Mouse (Mus musculus): ENCODE results near the gene Ptpn4.

Ptpn4 gene

GRCm38 (mm10) chr1:119807707-119808106 is 29.7 kb downstream of the Ptpn4 start:
- in situ Hi-C loops (cut with MboI, MseI): no loop called here

- in situ Hi-C loops (cut with MboI, MseI): no loop called here
Measured at GRCm38 (mm10) chr1:119805984-119806383, 31.4 kb downstream of the Ptpn4 start.

DNA sequence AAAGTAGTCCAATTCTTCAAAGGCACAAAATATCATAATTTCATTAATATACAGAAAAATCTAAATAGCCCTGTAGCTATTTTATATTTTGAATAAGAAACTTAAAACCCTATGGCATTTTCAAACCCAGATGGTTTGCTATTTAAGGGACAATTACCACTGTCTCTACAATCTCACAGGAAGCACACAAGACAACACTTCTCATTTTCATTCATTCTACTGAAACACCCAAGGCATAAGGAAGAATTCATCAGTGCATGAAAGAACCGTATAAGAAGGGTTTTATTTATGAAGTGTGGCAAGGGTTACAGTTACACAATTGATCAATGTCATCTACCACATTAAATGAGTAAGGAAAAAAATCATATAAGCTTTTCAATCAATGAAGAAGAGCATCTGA is 32.8 kb downstream of the Ptpn4 start:
- in situ Hi-C loops (cut with MboI, MseI): no loop called here

DNA sequence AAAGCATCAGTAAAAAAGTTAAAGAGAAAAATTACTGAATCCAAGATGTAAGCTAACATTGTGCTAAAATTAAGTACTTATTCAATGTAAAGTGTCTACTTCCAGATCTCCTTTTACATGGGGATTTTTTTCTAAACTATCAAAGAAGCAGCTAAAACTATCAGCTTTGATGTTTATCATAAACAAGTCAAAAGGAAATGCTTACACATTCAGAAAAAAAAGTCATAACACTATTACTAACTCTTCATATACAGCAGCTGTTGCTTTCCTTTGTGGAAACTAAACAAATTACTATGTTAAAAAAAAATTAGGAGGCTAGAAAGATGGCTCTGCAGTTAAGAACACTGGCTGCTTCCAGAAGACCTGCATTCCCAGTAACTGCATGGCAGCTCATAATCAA is 42.2 kb downstream of the Ptpn4 start:
- in situ Hi-C loops (cut with MboI, MseI): no loop called here

DNA sequence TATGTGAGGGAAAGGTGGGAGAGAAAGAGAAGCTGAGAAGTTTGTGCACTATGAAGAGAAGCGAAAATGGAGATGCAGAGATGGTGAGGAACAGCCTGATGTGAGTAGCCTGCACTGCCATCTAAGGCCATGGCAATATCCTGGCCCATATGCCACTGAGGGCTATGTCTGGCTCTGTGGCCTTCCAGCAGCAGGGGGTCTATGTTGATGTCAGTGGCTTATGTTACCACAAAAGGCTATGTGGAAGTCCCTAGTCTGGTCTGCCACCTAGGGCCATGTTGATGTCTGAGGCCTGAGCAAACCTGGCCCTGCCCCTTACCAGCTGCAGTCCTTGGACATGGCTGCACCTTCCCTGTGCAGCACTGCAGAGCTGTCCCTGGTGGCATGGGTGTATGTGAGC is 43.1 kb downstream of the Ptpn4 start:
- in situ Hi-C loops (cut with MboI, MseI): no loop called here

GRCm38 (mm10) chr1:119790616-119791015 is 46.8 kb downstream of the Ptpn4 start:
- in situ Hi-C loops (cut with MboI, MseI): no loop called here

- in situ Hi-C loops (cut with MboI, MseI): no loop called here
Measured at GRCm38 (mm10) chr1:119775915-119776314, 61.5 kb downstream of the Ptpn4 start.

GRCm38 (mm10) chr1:119735692-119736091 is 101.7 kb downstream of the Ptpn4 start:
- in situ Hi-C loops (cut with MboI, MseI): no loop called here

DNA sequence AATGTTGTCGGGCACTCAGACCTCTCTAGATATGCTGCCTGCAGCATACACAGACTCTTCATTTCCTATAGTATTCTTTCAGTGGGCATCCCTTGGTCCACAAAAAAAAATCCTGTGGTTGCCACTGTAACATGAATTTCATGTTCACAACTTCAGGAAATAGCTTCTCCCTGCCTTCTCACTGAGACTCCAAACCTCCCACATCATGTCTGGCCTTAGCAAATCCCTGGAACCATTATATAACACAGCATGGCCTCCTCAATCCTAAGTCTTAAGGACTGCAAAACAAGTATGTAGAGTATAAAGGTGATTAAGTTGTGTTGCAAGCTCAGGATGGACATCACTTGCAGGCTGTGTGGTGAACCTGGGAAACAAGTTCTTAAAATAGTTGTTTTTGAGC is 102.6 kb downstream of the Ptpn4 start:
- in situ Hi-C loops (cut with MboI, MseI): no loop called here

GRCm38 (mm10) chr1:119731166-119731565 is 106.2 kb downstream of the Ptpn4 start:
- in situ Hi-C loops (cut with MboI, MseI): no loop called here

DNA sequence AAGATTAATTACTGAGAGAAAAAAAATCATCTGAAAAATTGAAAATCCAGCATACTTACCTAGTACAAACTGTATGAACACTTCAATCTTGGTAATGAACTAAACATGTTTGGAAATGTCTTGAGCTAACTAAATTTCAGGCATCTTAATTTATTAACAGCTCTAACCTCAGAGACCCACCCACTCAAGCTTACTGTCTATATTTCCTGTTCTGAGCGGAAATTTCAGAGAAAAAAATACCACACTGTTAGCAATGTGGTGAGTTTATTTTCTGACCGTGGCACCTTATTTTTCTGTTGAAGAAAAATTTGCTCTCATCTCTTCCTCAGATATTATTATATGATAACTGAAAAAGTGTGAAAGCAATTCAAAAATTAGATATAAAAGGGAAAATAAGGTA is 124.4 kb downstream of the Ptpn4 start:
- in situ Hi-C loops (cut with MboI, MseI): no loop called here

- in situ Hi-C loops (cut with MboI, MseI): no loop called here
Measured at GRCm38 (mm10) chr1:119706471-119707217, 130.8 kb downstream of the Ptpn4 start.

DNA sequence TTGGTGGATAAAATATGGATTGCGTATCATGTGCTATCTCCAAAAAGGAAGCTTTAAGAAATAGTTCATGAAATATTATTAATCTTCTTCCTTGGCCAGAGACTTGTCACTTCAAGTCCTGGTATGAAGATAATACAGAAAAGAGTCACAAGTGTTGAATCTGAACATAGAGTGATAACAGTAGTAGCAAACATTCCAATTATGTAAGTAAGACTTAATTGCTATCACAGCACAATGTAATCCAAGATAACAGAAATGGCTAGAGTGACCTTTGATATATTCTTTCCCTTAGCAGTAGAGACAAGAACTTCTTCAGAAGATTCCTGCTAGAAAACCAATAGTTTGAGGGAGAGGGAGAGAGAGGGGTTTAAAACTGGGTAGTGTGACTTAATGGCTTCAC is 140.6 kb downstream of the Ptpn4 start:
- in situ Hi-C loops (cut with MboI, MseI): loop anchor here (10.0 kb wide), 1 partner anchor 1188 kb away; no protein-coding TSS in a partner anchor

DNA sequence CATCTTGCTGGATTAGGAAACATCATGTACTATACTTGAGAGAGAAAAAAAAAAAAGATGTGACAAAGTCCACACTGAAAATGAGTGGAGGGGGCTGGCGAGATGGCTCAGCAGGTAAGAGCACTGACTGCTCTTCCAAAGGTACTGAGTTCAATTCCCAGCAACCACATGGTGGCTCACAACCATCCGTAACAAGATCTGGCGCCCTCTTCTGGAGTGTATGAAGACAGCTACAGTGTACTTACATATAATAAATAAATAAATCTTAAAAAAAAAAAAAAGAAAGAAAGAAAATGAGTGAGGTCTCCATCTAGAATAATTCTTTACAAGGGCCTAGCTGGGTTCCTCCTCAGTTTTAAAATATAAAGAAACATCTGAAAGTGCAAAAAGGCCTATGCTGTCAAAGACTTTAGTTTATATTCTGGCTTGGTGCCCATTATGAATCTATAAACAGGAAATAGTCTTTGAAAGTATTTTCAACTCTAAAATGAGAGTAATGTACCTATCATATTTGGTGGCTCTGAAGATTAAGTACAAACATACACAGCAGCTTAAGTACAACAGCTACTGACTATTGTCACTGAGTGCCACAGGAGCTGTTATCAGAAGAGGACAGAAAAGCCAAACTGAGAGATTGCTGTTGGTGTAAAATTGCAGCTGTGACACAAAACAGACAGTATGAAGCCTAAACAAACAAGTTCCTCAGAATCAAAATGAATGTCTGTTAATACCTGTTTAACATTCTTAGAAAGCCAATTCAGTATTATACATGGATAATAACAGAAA is 151.4 kb downstream of the Ptpn4 start:
- in situ Hi-C loops (cut with MboI, MseI): no loop called here

DNA sequence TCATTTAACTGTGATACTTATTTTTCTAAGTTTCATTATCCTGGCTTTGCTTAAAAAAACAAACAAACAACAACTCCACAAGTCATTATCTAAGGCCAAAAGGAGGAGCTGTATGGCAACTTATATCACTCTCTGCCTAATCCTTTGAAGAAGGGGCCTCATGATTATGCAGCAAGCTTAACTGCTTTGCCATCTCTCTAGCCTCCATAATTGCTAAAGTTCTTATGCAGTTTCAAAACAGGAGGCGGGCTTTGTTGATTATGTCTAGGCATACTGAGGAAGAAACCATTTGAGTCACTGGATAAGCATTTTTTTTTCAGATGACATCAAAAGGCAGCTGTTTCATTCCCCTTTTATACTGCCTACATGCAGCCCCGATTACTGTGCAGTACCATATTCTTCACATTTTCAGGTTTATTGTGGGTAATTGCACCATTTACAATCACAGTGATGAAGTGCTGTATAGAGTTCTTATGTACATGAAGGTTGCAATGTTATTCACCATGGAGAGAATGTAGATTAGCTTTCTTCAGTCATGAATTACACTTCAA is 155.7 kb downstream of the Ptpn4 start:
- in situ Hi-C loops (cut with MboI, MseI): no loop called here

- in situ Hi-C loops (cut with MboI, MseI): no loop called here
Measured at GRCm38 (mm10) chr1:119674984-119675383, 162.4 kb downstream of the Ptpn4 start.

GRCm38 (mm10) chr1:119666904-119667303 is 170.5 kb downstream of the Ptpn4 start:
- in situ Hi-C loops (cut with MboI, MseI): no loop called here

GRCm38 (mm10) chr1:119654307-119654706 is 183.1 kb downstream of the Ptpn4 start:
- in situ Hi-C loops (cut with MboI, MseI): loop anchor here (10.0 kb wide), 1 partner anchor 110 kb away; no protein-coding TSS in a partner anchor

GRCm38 (mm10) chr1:119650386-119650785 is 187.0 kb downstream of the Ptpn4 start:
- in situ Hi-C loops (cut with MboI, MseI): loop anchor here (10.0 kb wide), 1 partner anchor 106 kb away; no protein-coding TSS in a partner anchor

- in situ Hi-C loops (cut with MboI, MseI): loop anchor here (10.0 kb wide), 1 partner anchor 105 kb away; no protein-coding TSS in a partner anchor
Measured at GRCm38 (mm10) chr1:119649627-119650026, 187.8 kb downstream of the Ptpn4 start.

GRCm38 (mm10) chr1:119648205-119649111 is 189.0 kb downstream of the Ptpn4 start, which contains the start of gene Epb41l5:
Gene Epb41l5 (minus strand): TSS chr1:119649000.
- in situ Hi-C loops (cut with MboI, MseI): no loop called here
